Mouse (Mus musculus) brain, adult 10 weeks (tissue): Measurements from ENCODE around the gene Srrd. TPM values are rescaled to one million over a fixed set of nuclear protein-coding genes. Genes with fewer than 3 reads are reported as not detected.

Experiments
- polyA plus RNA-seq: library from polyadenylated mRNA; stranded (reverse); fragments of 350-450 nt; fragmentation: Illumina TruSeq; extraction: RNeasy Lipid Tissue Mini Kit (QIAGEN cat#74804); gene quantifications from one replicate; pipeline ENCODE4 v1.2.3, GENCODE M21; 2015; ENCODE audit warnings: low read depth, low replicate concordance

Gene Srrd
- polyA plus RNA-seq: 37.9 TPM

DNA sequence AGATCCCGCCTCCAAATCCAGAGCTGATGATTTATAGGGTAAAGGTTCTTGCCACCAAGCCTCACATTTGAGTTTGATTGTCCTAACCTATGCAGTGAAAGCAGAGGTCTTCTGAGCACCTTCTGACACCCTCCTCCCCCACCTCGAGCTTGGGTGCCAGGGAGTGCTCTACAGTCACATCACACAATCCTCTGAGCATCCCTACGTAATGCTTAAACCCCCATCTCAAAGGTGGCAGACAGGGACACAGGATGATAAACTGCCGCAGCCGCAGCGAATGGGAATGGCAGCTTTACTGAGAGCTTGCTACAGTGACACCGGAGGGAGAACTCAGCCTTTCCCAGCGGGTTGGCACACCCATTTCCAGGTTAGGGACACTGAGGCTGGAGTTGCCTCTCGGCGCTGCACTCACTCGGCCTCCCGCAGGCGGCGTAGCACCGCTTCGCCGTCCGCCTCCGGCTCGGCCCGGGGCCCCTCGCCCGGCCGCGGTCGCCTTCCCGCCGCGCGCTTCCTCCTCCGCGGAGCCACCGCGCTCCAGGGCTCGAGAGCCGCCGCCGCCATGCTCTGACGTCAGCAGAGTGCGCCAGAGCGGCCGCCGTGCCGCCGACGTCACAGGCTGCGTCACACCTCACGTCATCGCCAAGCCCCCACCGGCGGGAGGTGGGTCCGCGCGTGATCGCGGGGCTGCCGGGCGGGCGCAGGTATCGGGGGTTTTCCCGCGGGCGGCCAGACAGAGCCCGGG is at the start of gene Srrd, which contains the start of gene Hps4:
Gene Srrd (minus strand): TSS at position 578 of the 742 bp plus-strand sequence.
Gene Hps4 (plus strand): TSS at position 621 of the 742 bp plus-strand sequence.

GRCm38 (mm10) chr5:112355910-112356309 is 13.1 kb upstream of the Srrd start, which contains the start of gene Gm6583:
Gene Gm6583 (minus strand): TSS chr5:112356033.

DNA sequence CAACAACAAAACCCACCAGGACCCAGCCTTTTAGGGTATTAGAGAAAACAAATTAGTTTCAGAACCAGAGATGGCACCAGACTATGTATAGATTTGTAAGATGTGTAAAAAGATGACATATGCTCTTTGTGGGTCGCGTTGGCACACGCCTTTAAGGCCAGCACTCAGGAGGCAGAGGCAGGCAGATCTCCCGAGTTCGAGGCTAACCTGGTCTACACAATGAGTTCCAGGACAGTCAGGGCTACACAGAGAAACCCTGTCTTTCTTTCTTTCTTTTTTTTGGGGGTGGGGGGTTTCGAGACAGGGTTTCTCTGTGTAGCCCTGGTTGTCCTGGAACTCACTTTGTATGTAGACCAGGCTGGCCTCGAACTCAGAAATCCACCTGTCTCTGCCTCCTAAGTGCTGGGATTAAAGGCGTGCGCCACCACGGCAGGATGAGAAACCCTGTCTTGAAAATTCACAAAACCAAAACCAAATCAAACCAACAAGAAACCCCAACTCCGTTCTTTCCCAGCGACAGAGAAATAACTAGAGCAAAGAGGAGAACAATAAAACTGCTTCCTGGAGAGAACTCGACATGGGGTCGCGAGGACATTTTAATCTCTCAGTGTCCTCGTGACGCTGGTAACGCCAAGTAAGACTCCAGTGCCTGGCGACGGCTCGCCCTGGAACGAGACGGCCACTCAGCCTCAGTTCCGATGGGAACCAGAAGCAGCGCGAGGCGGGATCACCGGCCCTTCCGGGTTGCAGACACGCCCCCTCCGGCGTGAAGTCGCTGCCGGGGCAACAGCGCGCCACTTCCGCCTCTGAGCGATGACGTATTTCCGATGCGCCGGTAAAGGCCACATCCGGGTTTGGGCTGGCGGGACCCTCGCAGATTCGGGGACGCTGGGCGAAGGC is 17.0 kb downstream of the Srrd start, which contains the start of gene Tfip11:
Gene Tfip11 (plus strand): TSS at position 813 of the 900 bp plus-strand sequence.

Other genes starting within 250 kb of the Srrd start
- gene Cryba4, start 90.5 kb downstream of the Srrd start, polyA plus RNA-seq: 2.8 TPM
- gene Crybb1, start 87.2 kb downstream of the Srrd start, polyA plus RNA-seq: 10.2 TPM
- gene Tpst2, start 66.3 kb downstream of the Srrd start, polyA plus RNA-seq: 34.6 TPM
- gene Tfip11, start 16.7 kb downstream of the Srrd start, polyA plus RNA-seq: 29.9 TPM
- 22.1 TPM for gene Hps4, start within 50 bp of the Srrd start, polyA plus RNA-seq
- gene Gm6583, start 13.0 kb upstream of the Srrd start, polyA plus RNA-seq: 0.19 TPM
- gene Asphd2, start 51.8 kb upstream of the Srrd start, polyA plus RNA-seq: 105 TPM
- not detected for gene Gm6588, start 106.4 kb upstream of the Srrd start, polyA plus RNA-seq
- 80.8 TPM for gene Sez6l, start 234.1 kb upstream of the Srrd start, polyA plus RNA-seq